Mouse (Mus musculus) small intestine, adult 2 months (tissue): ENCODE measurements at regions not wholly inside any gene's neighbourhood (a gene's known extent, or its start where the extent isn't known, plus 50 kb on each side); places are given as distances from the start of the nearest gene placed in this dataset.
A peak's percentile ranks its signal among the peaks of the same experiment; 100 is the strongest.

ENCODE experiments used
- H3K27ac ChIP-seq: fragments of 200-500 bp; 2 replicates; pipeline ENCODE4 v1.5.1; 2012; ENCODE audit warnings: low read depth, low read length, control low read depth, inconsistent platforms; ENCODE audit not compliant: insufficient read depth
- H3K27me3 ChIP-seq: fragments of 200-500 bp; 2 replicates; pipeline ENCODE4 v1.6.1; 2012; ENCODE audit warnings: mild to moderate bottlenecking, moderate library complexity, low read length, inconsistent platforms; ENCODE audit not compliant: control insufficient read depth, insufficient read depth
- H3K36me3 ChIP-seq: fragments of 200-500 bp; 2 replicates; pipeline ENCODE4 v1.6.1; 2012; ENCODE audit warnings: mild to moderate bottlenecking, low read length, control low read depth, inconsistent platforms; ENCODE audit not compliant: control insufficient read depth, insufficient read depth
- H3K4me1 ChIP-seq: fragments of 200-500 bp; 2 replicates; pipeline ENCODE4 v1.6.1; 2012; ENCODE audit warnings: low read length, inconsistent platforms, mixed read lengths; ENCODE audit not compliant: control insufficient read depth, insufficient read depth, insufficient read length
- H3K4me3 ChIP-seq: fragments of 200-500 bp; 2 replicates; pipeline ENCODE4 v1.5.1; 2012; ENCODE audit warnings: low read depth, mild to moderate bottlenecking, control low read depth, inconsistent platforms, low read length, moderate library complexity
- CTCF ChIP-seq: fragments of 200-500 bp; IDR thresholded peaks from 2 replicates; pipeline ENCODE4 v1.5.1; 2012; ENCODE audit warnings: low read depth, mild to moderate bottlenecking, control low read depth, inconsistent platforms, low read length, moderate library complexity, mixed read lengths; ENCODE audit not compliant: insufficient replicate concordance, insufficient read length; ENCODE audit errors: extremely low read depth
- POLR2A ChIP-seq: fragments of 200-500 bp; IDR thresholded peaks from 2 replicates; pipeline ENCODE4 v1.6.1; 2012; ENCODE audit warnings: low read depth, mild to moderate bottlenecking, control low read depth, inconsistent platforms, low read length, moderate library complexity
- WGBS: fragments of 180-500 bp; shearing (Covaris S2); methylation state at CpG from one replicate; pipeline ENCODE4 v1.1.7; 2018; 5-methylcytosine and 5-hydroxymethylcytosine counted together

- no peak for TF ChIP-seq POLR2A
- TF ChIP-seq CTCF: no peak
- whole genome bisulfite sequencing: 68% methylated on average over 5 of the region's 5 CpGs
- Histone ChIP-seq H3K27me3 (no peaks in the 10 kb centered on the region), H3K4me3 (no peak overlapping the region), H3K4me1 (no peaks in the 10 kb centered on the region), H3K27ac (no peak overlapping the region), H3K36me3 (no peaks in the 10 kb centered on the region)
These were observed 68.8 kb upstream of the Cd44 start for GRCm38 (mm10) chr2:102970221-102970620.

DNA sequence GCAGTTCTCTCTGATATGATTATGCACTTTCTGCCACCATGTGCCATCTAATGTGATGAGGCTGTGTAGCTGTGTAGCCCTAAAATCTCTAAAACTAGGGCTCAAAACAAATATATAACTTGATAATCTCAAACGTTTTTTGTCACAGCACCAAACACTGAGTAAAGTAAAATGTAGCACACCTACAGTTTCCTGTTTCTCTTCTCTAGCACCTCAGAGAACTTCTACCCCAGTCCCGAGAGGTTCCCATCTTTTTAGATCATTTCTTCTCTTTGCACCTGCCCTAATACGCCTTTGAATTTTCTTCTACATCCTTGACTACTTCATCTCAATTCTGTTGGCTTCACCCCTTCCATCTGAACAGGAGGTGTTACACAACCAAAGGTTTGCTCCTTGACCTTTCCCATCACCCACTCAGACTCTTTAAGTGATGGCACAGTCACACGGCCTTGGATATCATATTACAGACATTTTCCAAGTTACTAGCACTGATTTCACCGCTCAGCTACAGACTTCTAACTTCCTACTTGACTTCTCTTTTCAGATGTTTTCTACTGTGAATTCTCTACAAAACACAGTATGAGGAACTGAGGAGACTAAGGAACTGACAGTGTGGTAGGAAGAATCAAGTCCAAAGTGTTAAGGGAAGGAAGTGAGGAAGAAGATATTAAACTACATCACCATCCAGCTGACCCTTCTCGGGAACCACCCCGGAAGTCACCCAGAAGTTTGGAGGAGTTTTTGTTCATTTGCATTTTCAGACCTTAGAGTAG, 66.7 kb upstream of the Cd44 start:
- no peaks in the 10 kb centered on the region for H3K4me1 ChIP-seq
- 75% methylated on average over 7 of the region's 7 CpGs for WGBS
- H3K4me3 ChIP-seq: no peak overlapping the region
- TF ChIP-seq POLR2A: no peak
- H3K27ac ChIP-seq: peak overlapping the region; percentile 41; the same call in 1 of the 2 replicates
- H3K27me3 ChIP-seq: no peaks in the 10 kb centered on the region
- no peaks in the 10 kb centered on the region for H3K36me3 ChIP-seq

DNA sequence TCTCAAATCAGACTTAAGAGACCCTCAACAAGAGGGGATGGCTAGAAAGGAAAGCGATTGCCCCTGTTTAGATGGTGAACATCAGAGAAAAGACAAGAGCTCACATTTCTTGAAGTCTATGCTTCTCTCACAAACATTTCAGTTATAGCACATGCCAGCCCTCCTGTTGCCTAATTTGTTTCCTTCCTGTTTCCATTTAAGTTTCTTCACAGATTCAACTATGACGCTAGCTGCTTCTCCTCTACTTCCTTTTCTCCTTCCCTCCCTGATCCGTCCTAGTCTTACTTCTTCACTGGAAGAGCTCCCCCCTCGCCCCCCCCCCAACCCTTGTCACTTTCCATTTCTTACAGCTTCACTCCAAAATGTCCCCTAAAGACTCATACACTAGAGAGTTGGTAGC, 66.0 kb upstream of the Cd44 start:
- Histone ChIP-seq H3K4me1 (no peaks in the 10 kb centered on the region), H3K27ac (no peak overlapping the region), H3K27me3 (no peaks in the 10 kb centered on the region), H3K4me3 (no peak overlapping the region), H3K36me3 (no peaks in the 10 kb centered on the region)
- no peak for TF ChIP-seq POLR2A
- TF ChIP-seq CTCF: no peak
- WGBS: 91% methylated on average over 4 of the region's 4 CpGs

- 84% methylated on average over 5 of the region's 5 CpGs for WGBS
- Histone ChIP-seq H3K4me3 (no peak overlapping the region), H3K27me3 (no peaks in the 10 kb centered on the region), H3K27ac (no peak overlapping the region), H3K4me1 (no peaks in the 10 kb centered on the region), H3K36me3 (no peaks in the 10 kb centered on the region)
- TF ChIP-seq POLR2A: no peak
- TF ChIP-seq CTCF: no peak
These were observed 57.7 kb upstream of the Cd44 start for GRCm38 (mm10) chr2:102959067-102959645.

GRCm38 (mm10) chr2:102958529-102958928, 57.1 kb upstream of the Cd44 start:
- Histone ChIP-seq H3K4me1 (no peaks in the 10 kb centered on the region), H3K36me3 (no peaks in the 10 kb centered on the region), H3K4me3 (no peak overlapping the region), H3K27me3 (no peaks in the 10 kb centered on the region), H3K27ac (no peak overlapping the region)
- WGBS: 89% methylated on average over 9 of the region's 9 CpGs
- TF ChIP-seq POLR2A (no peak), CTCF (no peak)

DNA sequence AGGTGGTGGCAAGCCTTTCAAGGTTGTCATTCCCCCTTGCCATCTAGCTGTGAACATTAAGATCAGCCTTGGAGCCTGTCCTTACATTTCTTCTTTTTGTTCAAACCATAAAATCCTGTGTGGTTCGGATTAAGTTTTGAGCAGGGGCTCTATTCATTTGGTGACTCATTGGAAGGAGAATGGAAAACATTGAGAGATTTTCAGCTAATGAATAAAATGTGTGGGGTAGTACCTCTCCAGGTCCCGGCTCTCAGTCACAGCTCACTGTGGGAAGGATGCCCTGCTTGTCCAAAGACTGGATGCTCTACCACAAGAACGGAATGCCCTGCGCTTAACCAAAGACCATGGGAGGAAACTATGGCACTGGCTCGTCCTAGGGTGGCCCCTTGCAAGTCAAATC, 56.3 kb upstream of the Cd44 start:
- Histone ChIP-seq H3K4me1 (no peaks in the 10 kb centered on the region), H3K4me3 (no peak overlapping the region), H3K36me3 (no peaks in the 10 kb centered on the region), H3K27ac (no peak overlapping the region), H3K27me3 (no peaks in the 10 kb centered on the region)
- no peak for TF ChIP-seq POLR2A
- no peak for TF ChIP-seq CTCF
- 92% methylated on average over 5 of the region's 5 CpGs for WGBS

- Histone ChIP-seq H3K4me1 (no peaks in the 10 kb centered on the region), H3K4me3 (no peak overlapping the region), H3K27ac (no peak overlapping the region), H3K27me3 (no peaks in the 10 kb centered on the region), H3K36me3 (no peaks in the 10 kb centered on the region)
- 81% methylated on average over 6 of the region's 6 CpGs for WGBS
- TF ChIP-seq CTCF (no peak), POLR2A (no peak)
These were observed 55.4 kb upstream of the Cd44 start for GRCm38 (mm10) chr2:102956858-102957242.
